Mouse (Mus musculus) C2C12 (cell line): ENCODE data around the gene Nectin1. TPM values are rescaled to one million over a fixed set of nuclear protein-coding genes. Genes with fewer than 3 reads are reported as not detected.

Experiments used
- H3K27me3 ChIP-seq: one replicate; pipeline ENCODE4 v1.6.1; 2011; ENCODE audit not compliant: control insufficient read depth, insufficient read depth, insufficient read length
- H3K36me3 ChIP-seq: one replicate; pipeline ENCODE4 v1.6.1; 2011; ENCODE audit not compliant: control insufficient read depth, insufficient read depth
- H3K4me3 ChIP-seq: one replicate; pipeline ENCODE4 v1.5.1; 2011; ENCODE audit warnings: mild to moderate bottlenecking, control low read depth; ENCODE audit not compliant: poor library complexity, insufficient read depth, severe bottlenecking
- H3K79me2 ChIP-seq: one replicate; pipeline ENCODE4 v1.6.1; 2011; ENCODE audit not compliant: control insufficient read depth, insufficient read depth
- H3K79me3 ChIP-seq: one replicate; pipeline ENCODE4 v1.6.1; 2011; ENCODE audit warnings: low read depth, control low read depth
- H3ac ChIP-seq: one replicate; pipeline ENCODE3; 2011; ENCODE audit warnings: low read depth; ENCODE audit not compliant: control insufficient read depth, insufficient read length
- CEBPB ChIP-seq: IDR thresholded peaks from one replicate; pipeline ENCODE4 v1.6.1; 2011; ENCODE audit warnings: low read depth, mild to moderate bottlenecking, control low read depth, moderate library complexity
- CTCF ChIP-seq: IDR thresholded peaks from one replicate; pipeline ENCODE4 v1.5.1; 2011; ENCODE audit not compliant: control insufficient read depth, insufficient read depth, insufficient read length
- FOSL1 ChIP-seq: IDR thresholded peaks from one replicate; pipeline ENCODE4 v1.8.0; 2011; ENCODE audit warnings: mild to moderate bottlenecking, low read length; ENCODE audit not compliant: poor library complexity, insufficient read depth, severe bottlenecking
- MAX ChIP-seq: IDR thresholded peaks from one replicate; pipeline ENCODE4 v1.6.1; 2011; ENCODE audit warnings: mild to moderate bottlenecking, control low read depth
- MYOD1 ChIP-seq: IDR thresholded peaks from one replicate; pipeline ENCODE4 v1.6.1; 2011; ENCODE audit warnings: low read depth; ENCODE audit not compliant: control insufficient read depth, insufficient read length
- MYOG ChIP-seq: IDR thresholded peaks from one replicate; pipeline ENCODE4 v1.6.1; 2011; ENCODE audit not compliant: control insufficient read depth, insufficient read length; ENCODE audit errors: extremely low read depth
- USF1 ChIP-seq: IDR thresholded peaks from one replicate; pipeline ENCODE4 v1.6.1; 2011; ENCODE audit warnings: low read depth, mild to moderate bottlenecking, control low read depth, moderate library complexity
- polyA plus RNA-seq: library from polyadenylated mRNA; unstranded; fragments of >200 nt; fragmentation: generic; extraction: Trizol; gene quantifications from one replicate; pipeline ENCODE4 v1.2.1, GENCODE M21; 2012; ENCODE audit warnings: missing spikeins

Nectin1 gene
- polyA plus RNA-seq, 1 experiment: 3.0 TPM

- Histone ChIP-seq H3K79me3 (no peaks in the 10 kb centered on the region), H3ac (no peak overlapping the region), H3K4me3 (no peak overlapping the region), H3K27me3 (no peaks in the 10 kb centered on the region), H3K79me2 (no peaks in the 10 kb centered on the region), H3K36me3 (no peaks in the 10 kb centered on the region)
- TF ChIP-seq FOSL1: no peak
- TF ChIP-seq MYOG: no peak
- TF ChIP-seq MAX: no peak
- no peak for TF ChIP-seq MYOD1
- TF ChIP-seq CTCF: no peak
- no peak for TF ChIP-seq CEBPB
- TF ChIP-seq USF1: no peak
Measured at GRCm38 (mm10) chr9:43754083-43754482, 10.3 kb downstream of the Nectin1 start.

- Histone ChIP-seq H3K4me3 (no peak overlapping the region), H3K36me3 (no peaks in the 10 kb centered on the region), H3ac (no peak overlapping the region), H3K79me2 (no peaks in the 10 kb centered on the region), H3K27me3 (no peaks in the 10 kb centered on the region), H3K79me3 (no peaks in the 10 kb centered on the region)
- TF ChIP-seq CEBPB: no peak
- no peak for TF ChIP-seq CTCF
- TF ChIP-seq MYOD1: no peak
- TF ChIP-seq MAX: no peak
- no peak for TF ChIP-seq FOSL1
- TF ChIP-seq MYOG: no peak
- no peak for TF ChIP-seq USF1
Measured at GRCm38 (mm10) chr9:43754768-43755197, 11.0 kb downstream of the Nectin1 start.

DNA sequence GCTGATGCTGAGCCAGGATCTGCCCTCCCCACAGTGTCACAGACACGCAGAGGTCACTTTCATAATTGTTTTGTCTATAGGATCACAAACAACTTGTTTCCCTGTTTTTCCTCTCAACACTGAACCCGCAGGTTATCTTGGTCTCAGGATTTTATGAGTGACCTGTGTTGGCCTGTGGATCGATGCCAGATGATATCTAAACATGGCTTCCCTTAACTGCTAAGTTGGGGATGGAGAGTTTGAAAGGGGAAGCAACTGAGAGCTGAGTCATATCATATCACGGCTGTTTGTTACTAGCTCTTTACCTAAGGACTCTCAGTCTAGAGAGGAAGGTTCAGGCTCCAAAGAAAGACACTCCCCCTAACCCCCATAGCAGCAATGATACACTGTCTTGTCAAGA lies 11.7 kb downstream of the Nectin1 start:
- no peak for TF ChIP-seq MYOD1
- TF ChIP-seq USF1: no peak
- TF ChIP-seq CEBPB: no peak
- no peak for TF ChIP-seq MAX
- TF ChIP-seq CTCF: no peak
- no peak for TF ChIP-seq MYOG
- no peak overlapping the region for H3K4me3 ChIP-seq

GRCm38 (mm10) chr9:43755928-43756327 lies 12.1 kb downstream of the Nectin1 start:
- Histone ChIP-seq H3K79me2 (no peaks in the 10 kb centered on the region), H3K36me3 (no peaks in the 10 kb centered on the region), H3K4me3 (no peak overlapping the region), H3K27me3 (no peaks in the 10 kb centered on the region), H3ac (no peak overlapping the region), H3K79me3 (no peaks in the 10 kb centered on the region)
- TF ChIP-seq MAX (no peak), CTCF (no peak), USF1 (no peak), CEBPB (no peak), FOSL1 (no peak), MYOD1 (no peak), MYOG (no peak)

More for the DNA sequence above, 11.7 kb downstream of the Nectin1 start:
- no peak overlapping the region for H3ac ChIP-seq
- H3K27me3 ChIP-seq: no peaks in the 10 kb centered on the region
- no peaks in the 10 kb centered on the region for H3K79me2 ChIP-seq
- no peaks in the 10 kb centered on the region for H3K36me3 ChIP-seq
- no peaks in the 10 kb centered on the region for H3K79me3 ChIP-seq

GRCm38 (mm10) chr9:43757225-43757624 lies 13.4 kb downstream of the Nectin1 start:
- H3ac ChIP-seq: no peak overlapping the region
- H3K79me3 ChIP-seq: no peaks in the 10 kb centered on the region
- TF ChIP-seq USF1: no peak
- TF ChIP-seq FOSL1: no peak
- TF ChIP-seq MYOD1: no peak
- TF ChIP-seq MYOG: no peak
- no peak for TF ChIP-seq CEBPB
- no peak for TF ChIP-seq MAX
- TF ChIP-seq CTCF: no peak
- no peak overlapping the region for H3K4me3 ChIP-seq
- no peaks in the 10 kb centered on the region for H3K79me2 ChIP-seq
- no peaks in the 10 kb centered on the region for H3K27me3 ChIP-seq
- no peaks in the 10 kb centered on the region for H3K36me3 ChIP-seq
